8 mouse cellular contexts compared by ENCODE assay signal in the genomic region with DNA sequence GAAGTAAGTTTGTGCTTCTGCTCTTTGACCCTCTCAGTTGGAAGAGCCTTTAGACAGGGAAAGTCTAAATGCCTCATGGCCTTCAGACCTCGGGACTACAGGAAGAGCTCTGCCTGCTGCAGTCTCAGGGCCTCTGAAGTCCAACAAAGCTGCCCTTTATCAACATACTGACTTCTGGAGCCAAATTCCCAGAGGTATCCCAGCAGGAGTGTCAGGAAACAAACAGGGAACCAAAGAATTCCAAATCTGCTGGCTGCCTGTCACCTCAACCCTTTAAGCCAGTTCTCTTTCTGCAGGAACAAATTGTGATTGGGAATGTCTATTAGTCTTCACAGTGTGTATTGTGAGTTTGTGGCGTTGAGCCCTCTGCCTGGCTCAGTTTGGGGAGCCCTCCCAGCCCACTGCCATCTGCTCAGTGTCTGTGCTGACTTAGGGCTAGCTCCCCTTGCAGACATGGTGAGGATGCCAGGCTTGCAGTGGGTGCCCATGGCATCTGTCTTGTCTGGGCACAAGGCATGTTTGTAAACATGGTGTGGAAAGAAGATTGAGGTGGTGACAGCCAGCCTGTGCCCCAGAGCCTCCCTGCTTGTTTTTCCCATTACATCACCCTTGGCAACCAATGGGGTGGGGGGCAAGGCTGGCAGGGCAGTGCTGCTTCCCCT.
A peak's percentile ranks its signal among the peaks of the same experiment; 100 is the strongest.
DNase-seq lines count a peak whose midpoint lies in the region; ATAC-seq lines count a peak whose summit lies in the region.

No protein-coding gene starts in this region.

- H3K4me3 ChIP-seq in hindbrain, embryonic 13.5 days = no peak overlapping the region

- peak; percentile 89 for DNase-seq in left cerebral cortex, postnatal 4 days
- no peak for DNase-seq in left cerebral cortex, adult 8-10 months (ENCODE audit: low spot score in 2 of 2)
- peak; percentile 65 to 69 for DNase-seq in cerebellum, postnatal 25 days
- peak; percentile 29 for DNase-seq in lung, postnatal 25 days (ENCODE audit: low spot score)
- DNase-seq in urinary bladder, adult 2 months (ENCODE audit: low spot score) = no peak
- no peak for DNase-seq in spleen, postnatal 10 days (ENCODE audit: low spot score in 2 of 2)
- no peak for DNase-seq in right cerebral cortex, adult 2 months (ENCODE audit: low spot score in 2 of 2)

- 0 out of 2 replicates have a peak, but pooled peaks cover 7% of the 10 kb centered on the region for H3K9me3 ChIP-seq in hindbrain, embryonic 13.5 days

- H3K36me3 ChIP-seq in hindbrain, embryonic 13.5 days = no peaks in the 10 kb centered on the region

- 19% methylated on average over 2 of the region's 2 CpGs for WGBS in hindbrain, embryonic 13.5 days

- ATAC-seq in hindbrain, embryonic 13.5 days (ENCODE audit: low FRiP score) = peak; percentile 91

- H3K27me3 ChIP-seq in hindbrain, embryonic 13.5 days = no peaks in the 10 kb centered on the region

- peaks cover 15% of the 10 kb centered on the region for H3K4me1 ChIP-seq in hindbrain, embryonic 13.5 days (replicated peaks)

- H3K27ac ChIP-seq in hindbrain, embryonic 13.5 days = peak overlapping the region; percentile 64

- no peak overlapping the region for H3K4me2 ChIP-seq in hindbrain, embryonic 13.5 days

- intact Hi-C loops in left cerebral cortex, postnatal 4 days (cut with DNase I) = no loop called here

- no peak overlapping the region for H3K9ac ChIP-seq in hindbrain, embryonic 13.5 days

Comparison
In these comparisons a context has a peak if more than half of its experiments do, and no peak if none do; other contexts are left out.
1. DNase-seq: peak in left cerebral cortex, postnatal 4 days (single experiment), cerebellum, postnatal 25 days (2 of 2) and lung, postnatal 25 days (single experiment); none in left cerebral cortex, adult 8-10 months (0 of 2), urinary bladder, adult 2 months (single experiment), spleen, postnatal 10 days (0 of 2) and right cerebral cortex, adult 2 months (0 of 2).